Mouse (Mus musculus) ES-Bruce4 (cell line): ENCODE data around the gene Gm11172.

ENCODE experiments used
- EP300 ChIP-seq: IDR thresholded peaks from 2 replicates; pipeline ENCODE4 v1.6.1; 2011; ENCODE audit warnings: low read depth, low read length; ENCODE audit not compliant: insufficient read depth
- POLR2A ChIP-seq: IDR thresholded peaks from one replicate; pipeline ENCODE4 v1.8.1; 2011; ENCODE audit warnings: low read length; ENCODE audit not compliant: insufficient read depth

DNA sequence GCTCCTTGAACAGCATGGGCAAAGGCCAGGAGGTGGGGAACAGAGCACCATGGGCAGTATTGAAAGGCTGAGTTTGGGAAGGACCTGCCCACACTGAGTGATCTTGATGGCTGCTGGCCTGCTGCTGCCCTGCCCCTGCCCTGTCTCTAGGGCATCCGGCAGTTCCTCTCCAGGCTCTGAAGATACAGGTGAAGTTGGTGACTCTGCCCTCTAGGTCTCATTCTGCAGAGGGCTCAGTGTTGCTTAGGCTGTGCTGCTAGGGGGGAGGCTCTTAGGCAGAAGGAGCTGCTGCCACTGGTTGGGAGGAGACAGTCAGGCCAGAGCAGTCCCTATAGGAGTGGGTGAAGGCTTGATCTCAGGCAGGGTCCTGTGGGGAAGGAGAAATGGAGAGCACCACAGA, 25.2 kb downstream of the Gm11172 start:
- TF ChIP-seq POLR2A (no peak), EP300 (no peak)
